In the genomic region with DNA sequence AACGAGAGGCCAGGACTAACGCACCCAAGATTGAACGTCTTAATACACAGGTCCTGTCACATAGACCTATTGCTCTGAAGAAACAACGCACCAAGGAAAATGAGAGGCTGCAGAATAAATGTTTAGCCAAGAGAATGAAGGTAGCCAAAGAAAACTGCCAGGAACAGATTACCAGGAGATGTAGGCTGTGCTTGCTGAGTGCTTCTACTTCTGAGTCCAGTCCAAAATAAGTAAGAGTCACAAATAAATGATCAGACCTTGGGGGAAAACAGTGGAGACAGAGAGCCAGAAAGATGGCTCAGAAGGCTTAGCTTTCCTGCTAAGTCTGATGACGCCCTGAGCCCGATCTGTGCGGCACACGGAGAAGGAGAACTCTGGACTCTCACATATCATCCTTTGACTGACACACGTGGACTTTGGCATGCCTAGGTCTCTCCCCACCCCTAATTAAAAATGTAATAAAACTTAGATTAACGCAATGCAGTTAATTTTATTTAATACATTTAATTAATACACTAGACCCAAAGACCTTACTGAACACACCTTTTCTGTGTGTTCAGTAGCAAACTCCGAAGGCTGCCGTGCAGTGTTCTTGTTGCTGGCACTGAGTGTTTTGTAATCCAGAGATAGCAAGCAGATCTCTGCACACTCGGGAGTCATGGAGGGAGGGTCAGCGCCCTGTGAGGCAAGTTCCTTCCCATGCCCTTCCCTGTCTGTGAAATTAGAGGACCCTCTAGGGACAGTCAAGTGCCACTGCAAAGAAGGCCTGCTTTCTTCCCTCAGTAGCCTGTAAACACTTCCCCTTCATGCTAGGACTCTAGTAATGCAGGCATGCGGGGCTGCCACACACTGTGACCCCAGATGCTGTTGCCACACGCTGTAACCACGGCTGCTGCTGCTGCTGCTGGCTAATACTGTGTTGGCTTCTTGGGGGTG, we compare ENCODE assay signal across 9 mouse cellular contexts. TPM values are rescaled to one million over a fixed set of nuclear protein-coding genes. Genes with fewer than 3 reads are reported as not detected.
A peak's percentile ranks its signal among the peaks of the same experiment; 100 is the strongest.
DNase-seq lines count a peak whose midpoint lies in the region; ATAC-seq and TF ChIP-seq lines count a peak whose summit lies in the region.
"Had no signal": no experiment of that assay in that cellular context is flagged by ENCODE, and none has a peak within 500 bp of the region (broad histone marks: within the 10 kb centered on the region; RNA-seq: fewer than 3 reads in every experiment).

No protein-coding gene starts in this region.

- DNase-seq in kidney, adult 11 months: no peak
- DNase-seq in urinary bladder, postnatal 4 days (ENCODE audit: low spot score in 2 of 2): no peak
- no peak for DNase-seq in frontal cortex, postnatal 25 days (ENCODE audit: low spot score in 2 of 2)

- peaks cover 31% of the 10 kb centered on the region for H3K4me1 ChIP-seq in kidney, embryonic 15.5 days
- peaks cover 45% of the 10 kb centered on the region for H3K4me1 ChIP-seq in bone marrow macrophage, adult 2 months (ENCODE audit: control insufficient read depth, insufficient read depth, low read length)
- H3K4me1 ChIP-seq in neural tube, embryonic 14.5 days (ENCODE audit: control insufficient read depth, insufficient read depth, low read length): peaks cover 9% of the 10 kb centered on the region
- 0 out of 2 replicates have a peak, but pooled peaks cover 12% of the 10 kb centered on the region for H3K4me1 ChIP-seq in forebrain, embryonic 15.5 days

- peaks cover 4% of the 10 kb centered on the region; the same call in 1 of the 2 replicates for H3K36me3 ChIP-seq in kidney, embryonic 15.5 days
- 0 out of 2 replicates have a peak, but pooled peaks cover under 1% of the 10 kb centered on the region for H3K36me3 ChIP-seq in neural tube, embryonic 14.5 days (ENCODE audit: control insufficient read depth, insufficient read depth, low read length)
- H3K36me3 ChIP-seq in forebrain, embryonic 15.5 days: no peaks in the 10 kb centered on the region

- no peak overlapping the region for H3K9ac ChIP-seq in kidney, embryonic 15.5 days
- H3K9ac ChIP-seq in neural tube, embryonic 14.5 days (replicated peaks; ENCODE audit: low read depth, low read length): no peak overlapping the region
- no peak overlapping the region for H3K9ac ChIP-seq in forebrain, embryonic 15.5 days (replicated peaks)
- H3K9ac ChIP-seq: forebrain, embryonic 13.5 days had no signal

- no peak for TF ChIP-seq POLR2A in bone marrow macrophage, adult 2 months (IDR thresholded peaks at IDR 0.05; ENCODE audit: borderline replicate concordance, low read depth, low read length)

- no peak overlapping the region for H3K4me3 ChIP-seq in kidney, embryonic 15.5 days (replicated peaks)
- H3K4me3 ChIP-seq in bone marrow macrophage, adult 2 months (ENCODE audit: insufficient read depth, low read length): no peak overlapping the region
- H3K4me3 ChIP-seq in neural tube, embryonic 14.5 days (ENCODE audit: low read depth, low read length): no peak overlapping the region
- H3K4me3 ChIP-seq in forebrain, embryonic 15.5 days: no peak overlapping the region
- H3K4me3 ChIP-seq: forebrain, embryonic 13.5 days had no signal

- no peak overlapping the region for H3K4me2 ChIP-seq in kidney, embryonic 15.5 days
- H3K4me2 ChIP-seq in neural tube, embryonic 14.5 days (ENCODE audit: low read depth, low read length): no peak overlapping the region
- no peak overlapping the region for H3K4me2 ChIP-seq in forebrain, embryonic 15.5 days (replicated peaks)
- H3K4me2 ChIP-seq: forebrain, embryonic 13.5 days had no signal

- no peaks in the 10 kb centered on the region for H3K9me3 ChIP-seq in kidney, embryonic 15.5 days (replicated peaks)
- no peaks in the 10 kb centered on the region for H3K9me3 ChIP-seq in neural tube, embryonic 14.5 days (ENCODE audit: control insufficient read depth, low read length)
- no peaks in the 10 kb centered on the region for H3K9me3 ChIP-seq in forebrain, embryonic 15.5 days
- H3K9me3 ChIP-seq: forebrain, embryonic 13.5 days had no signal

- no peaks in the 10 kb centered on the region for H3K27me3 ChIP-seq in kidney, embryonic 15.5 days
- no peaks in the 10 kb centered on the region for H3K27me3 ChIP-seq in neural tube, embryonic 14.5 days (ENCODE audit: control insufficient read depth, insufficient read depth, low read length)
- H3K27me3 ChIP-seq in forebrain, embryonic 15.5 days: no peaks in the 10 kb centered on the region
- H3K27me3 ChIP-seq: forebrain, embryonic 13.5 days had no signal

- 0 out of 2 replicates have a peak, but pooled peaks have one; percentile 15 for TF ChIP-seq CTCF in bone marrow macrophage, adult 2 months (IDR thresholded peaks at IDR 0.05; ENCODE audit: low read depth, low read length)

- WGBS in kidney, embryonic 15.5 days: 65% methylated on average over 17 of the region's 17 CpGs
- 69% methylated on average over 17 of the region's 17 CpGs for WGBS in neural tube, embryonic 14.5 days
- WGBS in forebrain, embryonic 15.5 days: 75% methylated on average over 17 of the region's 17 CpGs

- ATAC-seq in kidney, embryonic 15.5 days (replicated peaks; ENCODE audit: low FRiP score): no peak
- ATAC-seq in hematopoietic stem cell, adult 5-6 weeks (replicated peaks in 1 of 2; ENCODE audit: insufficient read depth in 1 of 2, low FRiP score in 2 of 2, low TSS enrichment in 1 of 2, low read depth in 1 of 2, poor library complexity in 2 of 2, severe bottlenecking in 2 of 2): peak; percentile 80 to 84
- ATAC-seq in neural tube, embryonic 14.5 days (ENCODE audit: low read depth): no peak
- ATAC-seq in forebrain, embryonic 15.5 days (replicated peaks): no peak
- ATAC-seq: forebrain, embryonic 13.5 days had no signal

- peak overlapping the region; percentile 18 for H3K27ac ChIP-seq in kidney, embryonic 15.5 days
- H3K27ac ChIP-seq in bone marrow macrophage, adult 2 months (ENCODE audit: insufficient read depth, low read depth, low read length): no peak overlapping the region
- H3K27ac ChIP-seq in neural tube, embryonic 14.5 days (ENCODE audit: low read depth, low read length): peak overlapping the region; percentile 12; the same call in 1 of the 2 replicates
- no peak overlapping the region for H3K27ac ChIP-seq in forebrain, embryonic 15.5 days (replicated peaks)
- H3K27ac ChIP-seq: forebrain, embryonic 13.5 days had no signal

RNA-seq across cellular contexts. Expression of a gene that starts 18.9 kb away (rescaled TPM):
- 8.2 and 9.1 TPM in 2 replicates for polyA plus RNA-seq in kidney, embryonic 15.5 days (2015; fragmentation: Nextera tagmentation; extraction: Ambion mirVana)
- polyA plus RNA-seq in bone marrow macrophage, adult 2 months (2012; ENCODE audit: insufficient read depth, insufficient read length, missing spikeins): 12.3 and 13.5 TPM in 2 replicates
- total RNA-seq in hematopoietic stem cell, adult 5-6 weeks (2017): 18.0 and 20.8 TPM in 2 replicates
- polyA plus RNA-seq in neural tube, embryonic 14.5 days (2014; fragmentation: Nextera tagmentation; extraction: Ambion mirVana): 9.2 and 9.9 TPM in 2 replicates
- 8.2 and 8.3 TPM in 2 replicates for polyA plus RNA-seq in forebrain, embryonic 15.5 days (2015; fragmentation: Nextera tagmentation; extraction: Ambion mirVana)

RNA-seq across cellular contexts. Expression of a gene that starts 38.8 kb away (rescaled TPM):
- polyA plus RNA-seq in kidney, embryonic 15.5 days (2015; fragmentation: Nextera tagmentation; extraction: Ambion mirVana): 6.4 and 6.7 TPM in 2 replicates
- polyA plus RNA-seq in bone marrow macrophage, adult 2 months (2012; ENCODE audit: insufficient read depth, insufficient read length, missing spikeins): 13.7 and 15.6 TPM in 2 replicates
- total RNA-seq in hematopoietic stem cell, adult 5-6 weeks (2017): 7.1 and 12.2 TPM in 2 replicates
- polyA plus RNA-seq in neural tube, embryonic 14.5 days (2014; fragmentation: Nextera tagmentation; extraction: Ambion mirVana): 5.5 and 7.1 TPM in 2 replicates
- 4.2 and 4.5 TPM in 2 replicates for polyA plus RNA-seq in forebrain, embryonic 15.5 days (2015; fragmentation: Nextera tagmentation; extraction: Ambion mirVana)

RNA-seq across cellular contexts. Expression of a gene that starts 51.0 kb away (rescaled TPM):
- 9.6 and 11.9 TPM in 2 replicates for polyA plus RNA-seq in kidney, embryonic 15.5 days (2015; fragmentation: Nextera tagmentation; extraction: Ambion mirVana)
- 1.9 and 2.6 TPM in 2 replicates for polyA plus RNA-seq in bone marrow macrophage, adult 2 months (2012; ENCODE audit: insufficient read depth, insufficient read length, missing spikeins)
- total RNA-seq in hematopoietic stem cell, adult 5-6 weeks (2017): 14.4 and 24.3 TPM in 2 replicates
- 20.2 and 24.7 TPM in 2 replicates for polyA plus RNA-seq in neural tube, embryonic 14.5 days (2014; fragmentation: Nextera tagmentation; extraction: Ambion mirVana)
- polyA plus RNA-seq in forebrain, embryonic 15.5 days (2015; fragmentation: Nextera tagmentation; extraction: Ambion mirVana): 17.6 and 17.8 TPM in 2 replicates

RNA-seq across cellular contexts. Expression of a gene that starts 51.1 kb away (rescaled TPM):
- 218 and 230 TPM in 2 replicates for polyA plus RNA-seq in kidney, embryonic 15.5 days (2015; fragmentation: Nextera tagmentation; extraction: Ambion mirVana)
- polyA plus RNA-seq in bone marrow macrophage, adult 2 months (2012; ENCODE audit: insufficient read depth, insufficient read length, missing spikeins): 123 and 134 TPM in 2 replicates
- total RNA-seq in hematopoietic stem cell, adult 5-6 weeks (2017): 57.3 and 63.2 TPM in 2 replicates
- polyA plus RNA-seq in neural tube, embryonic 14.5 days (2014; fragmentation: Nextera tagmentation; extraction: Ambion mirVana): 325 and 347 TPM in 2 replicates
- 252 and 266 TPM in 2 replicates for polyA plus RNA-seq in forebrain, embryonic 15.5 days (2015; fragmentation: Nextera tagmentation; extraction: Ambion mirVana)

Comparison
In these comparisons a context has a peak if more than half of its experiments do, and no peak if none do; other contexts are left out.
1. ATAC-seq: peak in hematopoietic stem cell, adult 5-6 weeks (2 of 2); none in kidney, embryonic 15.5 days (single experiment), neural tube, embryonic 14.5 days (single experiment) and forebrain, embryonic 15.5 days (single experiment).
2. H3K27ac ChIP-seq: peak in kidney, embryonic 15.5 days (single experiment) and neural tube, embryonic 14.5 days (single experiment); none in bone marrow macrophage, adult 2 months (single experiment) and forebrain, embryonic 15.5 days (single experiment).